Mouse (Mus musculus): ENCODE measurements around the gene Prrg1. TPM values are rescaled to one million over a fixed set of nuclear protein-coding genes. Genes with fewer than 3 reads are reported as not detected.
A peak's percentile ranks its signal among the peaks of the same experiment; 100 is the strongest.
"Not testable (repeated sequence)": the region's sequence is repeated elsewhere in the genome, so short reads cannot be mapped to it uniquely, and the experiment has no call there.

The Prrg1 gene
- 1 to 10 TPM; 4.3 TPM for total RNA-seq (2021)

GRCm38 (mm10) chrX:78583202-78584004, at the start of gene Prrg1:
Gene Prrg1, minus strand, starts transcription at chrX:78583896.
- peak; percentile 48 for DNase-seq

GRCm38 (mm10) chrX:78605814-78606213, 22.1 kb upstream of the Prrg1 start:
- no peak for DNase-seq

GRCm38 (mm10) chrX:78593138-78593537, 9.4 kb upstream of the Prrg1 start:
- no peak for DNase-seq

GRCm38 (mm10) chrX:78582854-78583201, 868 bp downstream of the Prrg1 start:
- DNase-seq = peak in 1 of 2 experiments; percentile 5

GRCm38 (mm10) chrX:78563451-78563850, 20.2 kb downstream of the Prrg1 start:
- no peak for DNase-seq

- DNase-seq = no peak
Measured at GRCm38 (mm10) chrX:78553399-78553798, 30.3 kb downstream of the Prrg1 start.

- DNase-seq = no peak
Measured at GRCm38 (mm10) chrX:78552704-78553103, 31.0 kb downstream of the Prrg1 start.

GRCm38 (mm10) chrX:78547696-78548095, 36.0 kb downstream of the Prrg1 start:
- DNase-seq = no peak

GRCm38 (mm10) chrX:78539734-78540133, 44.0 kb downstream of the Prrg1 start:
- DNase-seq = no peak

- DNase-seq = no peak
Measured at GRCm38 (mm10) chrX:78538632-78539316, 44.9 kb downstream of the Prrg1 start.

GRCm38 (mm10) chrX:78518301-78518700, 65.4 kb downstream of the Prrg1 start:
- DNase-seq = no peak

- DNase-seq = no peak
Measured at GRCm38 (mm10) chrX:78482987-78483386, 100.7 kb downstream of the Prrg1 start.

- DNase-seq = no peak
Measured at GRCm38 (mm10) chrX:78479710-78480109, 104.0 kb downstream of the Prrg1 start.

GRCm38 (mm10) chrX:78434357-78434756, 149.3 kb downstream of the Prrg1 start:
- DNase-seq = peak in 1 of 2 experiments; percentile 6

- not testable (repeated sequence) for DNase-seq
Measured at GRCm38 (mm10) chrX:78403346-78403745, 180.3 kb downstream of the Prrg1 start.

Other genes starting within 250 kb of the Prrg1 start
- gene 4930480E11Rik, start 214.3 kb downstream of the Prrg1 start, total RNA-seq (2021) = not detected
- gene Fam47c, start 153.9 kb upstream of the Prrg1 start, total RNA-seq (2021) = not detected

All from layer of hippocampus, postnatal 36 days (tissue).